Mouse (Mus musculus): ENCODE data around the gene Myl3. TPM values are rescaled to one million over a fixed set of nuclear protein-coding genes. Genes with fewer than 3 reads are reported as not detected.

Myl3 gene
- polyA plus RNA-seq (2015; fragmentation: Nextera tagmentation; extraction: Ambion mirVana): 1.1 and 2.3 TPM in 2 replicates

DNA sequence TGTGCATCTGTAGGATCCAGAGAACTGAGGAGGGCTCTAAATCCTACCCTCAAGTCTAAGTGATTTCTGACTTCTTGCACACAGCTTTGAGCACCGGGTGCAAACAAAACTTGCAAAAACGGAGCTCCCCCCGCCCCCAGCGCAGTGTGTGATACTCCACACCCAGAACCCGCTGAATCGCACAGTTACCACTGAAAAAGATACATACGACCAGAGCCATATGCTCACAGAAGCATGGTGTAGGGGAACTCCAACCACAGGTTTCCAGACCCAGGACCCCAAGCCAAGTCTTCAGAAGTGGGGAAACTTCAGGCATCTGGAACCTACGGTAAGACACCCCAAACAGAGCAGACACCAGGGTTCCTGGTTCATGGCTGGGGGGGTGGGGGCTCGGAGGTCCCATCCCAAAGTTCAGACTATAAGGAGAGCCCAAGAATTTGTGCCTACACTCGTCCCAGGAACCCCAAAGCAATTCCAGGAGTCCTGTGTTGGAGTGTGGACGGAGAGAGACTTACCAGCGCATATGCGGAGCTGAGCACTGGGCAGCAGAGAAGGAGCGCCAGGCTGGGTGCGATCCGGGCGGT, at the start of gene Myl3:
TSS of gene Myl3 (plus strand) at position 151 of the 584 bp plus-strand sequence.
- ATAC-seq: peak; percentile 15
- Histone ChIP-seq H3K4me2 (ENCODE audit: low read length) (peak within 1 kb of the TSS; percentile 73), H3K9me3 (ENCODE audit: control insufficient read depth, low read length) (no peaks in the 10 kb centered on the region), H3K4me1 (ENCODE audit: control insufficient read depth, insufficient read depth, low read depth, low read length) (peaks cover 6% of the 10 kb centered on the region), H3K9ac (ENCODE audit: low read depth, low read length) (peak within 1 kb of the TSS; percentile 79), H3K4me3 (ENCODE audit: low read length) (peak within 1 kb of the TSS; percentile 64), H3K27me3 (replicated peaks; ENCODE audit: control insufficient read depth, insufficient read depth, low read length) (peaks cover 19% of the 10 kb centered on the region), H3K27ac (ENCODE audit: low read depth, low read length) (peak within 1 kb of the TSS; percentile 20; the same call in 1 of the 2 replicates), H3K36me3 (ENCODE audit: control insufficient read depth, insufficient read depth, low read length) (no peaks in the 10 kb centered on the region)
- WGBS: 3% methylated on average over 15 of the region's 17 CpGs

- no peaks in the 10 kb centered on the region for H3K9me3 ChIP-seq (ENCODE audit: control insufficient read depth, low read length)
- H3K27ac ChIP-seq (ENCODE audit: low read depth, low read length): no peak overlapping the region
- no peak overlapping the region for H3K4me2 ChIP-seq (ENCODE audit: low read length)
- no peak overlapping the region for H3K9ac ChIP-seq (ENCODE audit: low read depth, low read length)
- 90% methylated on average over 4 of the region's 4 CpGs for WGBS
- no peak overlapping the region for H3K4me3 ChIP-seq (ENCODE audit: low read length)
- H3K36me3 ChIP-seq (ENCODE audit: control insufficient read depth, insufficient read depth, low read length): no peaks in the 10 kb centered on the region; the same call in none of the 2 replicates
- H3K27me3 ChIP-seq (replicated peaks; ENCODE audit: control insufficient read depth, insufficient read depth, low read length): no peaks in the 10 kb centered on the region
- ATAC-seq: no peak
- no peaks in the 10 kb centered on the region for H3K4me1 ChIP-seq (ENCODE audit: control insufficient read depth, insufficient read depth, low read depth, low read length)
Measured at GRCm38 (mm10) chr9:110695165-110695755, 46.4 kb upstream of the Myl3 start.

DNA sequence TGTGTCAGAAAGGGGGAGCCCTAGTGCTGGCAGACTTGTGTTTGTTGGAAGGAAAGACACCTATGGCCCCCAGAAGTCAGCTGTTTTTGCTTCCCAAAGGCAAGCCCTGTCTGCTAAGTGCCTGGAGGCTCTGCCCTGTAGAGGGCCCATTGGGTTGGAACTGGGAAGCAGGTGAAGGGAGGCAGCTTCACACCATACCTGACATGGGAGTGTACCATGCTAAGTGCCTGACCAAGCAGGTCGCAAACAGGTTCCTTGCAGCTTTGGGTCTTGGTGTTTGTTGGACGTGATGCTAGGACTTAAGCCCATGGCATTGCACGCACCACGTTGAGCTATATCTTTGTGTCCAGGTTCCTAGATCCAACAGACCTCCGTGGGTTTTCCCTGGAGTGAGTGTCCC, 45.2 kb upstream of the Myl3 start:
- Histone ChIP-seq H3K4me3 (ENCODE audit: low read length) (no peak overlapping the region), H3K4me1 (ENCODE audit: control insufficient read depth, insufficient read depth, low read depth, low read length) (no peaks in the 10 kb centered on the region), H3K27ac (ENCODE audit: low read depth, low read length) (no peak overlapping the region), H3K36me3 (ENCODE audit: control insufficient read depth, insufficient read depth, low read length) (no peaks in the 10 kb centered on the region; the same call in none of the 2 replicates), H3K9me3 (ENCODE audit: control insufficient read depth, low read length) (no peaks in the 10 kb centered on the region), H3K4me2 (ENCODE audit: low read length) (no peak overlapping the region), H3K27me3 (replicated peaks; ENCODE audit: control insufficient read depth, insufficient read depth, low read length) (no peaks in the 10 kb centered on the region), H3K9ac (ENCODE audit: low read depth, low read length) (no peak overlapping the region)
- no peak for ATAC-seq
- WGBS: 93% methylated on average over 5 of the region's 5 CpGs

- Histone ChIP-seq H3K4me2 (ENCODE audit: low read length) (no peak overlapping the region), H3K9ac (ENCODE audit: low read depth, low read length) (no peak overlapping the region), H3K27ac (ENCODE audit: low read depth, low read length) (no peak overlapping the region), H3K4me3 (ENCODE audit: low read length) (no peak overlapping the region), H3K4me1 (ENCODE audit: control insufficient read depth, insufficient read depth, low read depth, low read length) (no peaks in the 10 kb centered on the region), H3K9me3 (ENCODE audit: control insufficient read depth, low read length) (no peaks in the 10 kb centered on the region), H3K27me3 (replicated peaks; ENCODE audit: control insufficient read depth, insufficient read depth, low read length) (no peaks in the 10 kb centered on the region), H3K36me3 (ENCODE audit: control insufficient read depth, insufficient read depth, low read length) (no peaks in the 10 kb centered on the region; the same call in none of the 2 replicates)
- ATAC-seq: no peak
- WGBS: 66% methylated on average over 3 of the region's 3 CpGs
Measured at GRCm38 (mm10) chr9:110697465-110697864, 44.2 kb upstream of the Myl3 start.

DNA sequence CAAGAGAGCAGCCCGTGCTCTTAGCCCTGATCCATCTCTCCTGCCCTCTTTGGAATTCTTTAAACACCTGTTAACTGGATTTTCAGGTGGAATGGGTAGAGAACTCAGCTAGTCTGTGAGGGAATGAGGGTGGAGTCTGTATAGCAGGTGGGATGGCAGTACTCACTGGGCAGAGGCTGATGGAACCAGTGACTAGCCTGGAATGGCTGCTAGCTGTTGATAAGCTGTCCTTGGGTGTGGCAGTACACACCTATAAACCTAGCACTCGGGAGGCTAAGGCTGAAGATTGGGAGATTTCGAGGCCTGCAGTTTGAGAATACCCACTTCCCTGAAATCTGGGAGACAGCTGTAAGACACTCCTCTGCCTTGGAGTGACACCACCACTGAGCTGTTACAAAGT, 42.1 kb upstream of the Myl3 start:
- Histone ChIP-seq H3K27me3 (replicated peaks; ENCODE audit: control insufficient read depth, insufficient read depth, low read length) (no peaks in the 10 kb centered on the region), H3K9ac (ENCODE audit: low read depth, low read length) (no peak overlapping the region), H3K4me3 (ENCODE audit: low read length) (no peak overlapping the region), H3K36me3 (ENCODE audit: control insufficient read depth, insufficient read depth, low read length) (no peaks in the 10 kb centered on the region; the same call in none of the 2 replicates), H3K4me1 (ENCODE audit: control insufficient read depth, insufficient read depth, low read depth, low read length) (no peaks in the 10 kb centered on the region), H3K27ac (ENCODE audit: low read depth, low read length) (no peak overlapping the region), H3K9me3 (ENCODE audit: control insufficient read depth, low read length) (no peaks in the 10 kb centered on the region), H3K4me2 (ENCODE audit: low read length) (no peak overlapping the region)
- WGBS: 95% methylated on average over 3 of the region's 3 CpGs
- no peak for ATAC-seq

- H3K4me2 ChIP-seq (ENCODE audit: low read length): no peak overlapping the region
- ATAC-seq: no peak
- no peak overlapping the region for H3K27ac ChIP-seq (ENCODE audit: low read depth, low read length)
- H3K36me3 ChIP-seq (ENCODE audit: control insufficient read depth, insufficient read depth, low read length): no peaks in the 10 kb centered on the region
- H3K4me3 ChIP-seq (ENCODE audit: low read length): no peak overlapping the region
- no peaks in the 10 kb centered on the region for H3K4me1 ChIP-seq (ENCODE audit: control insufficient read depth, insufficient read depth, low read depth, low read length)
- H3K9ac ChIP-seq (ENCODE audit: low read depth, low read length): no peak overlapping the region
- H3K9me3 ChIP-seq (ENCODE audit: control insufficient read depth, low read length): no peaks in the 10 kb centered on the region
- 78% methylated on average over 11 of the region's 12 CpGs for WGBS
- no peaks in the 10 kb centered on the region for H3K27me3 ChIP-seq (replicated peaks; ENCODE audit: control insufficient read depth, insufficient read depth, low read length)
Measured at GRCm38 (mm10) chr9:110701114-110702032, 40.3 kb upstream of the Myl3 start.

GRCm38 (mm10) chr9:110702848-110703247, 38.8 kb upstream of the Myl3 start:
- Histone ChIP-seq H3K4me1 (ENCODE audit: control insufficient read depth, insufficient read depth, low read depth, low read length) (no peaks in the 10 kb centered on the region), H3K4me3 (ENCODE audit: low read length) (no peak overlapping the region), H3K27me3 (replicated peaks; ENCODE audit: control insufficient read depth, insufficient read depth, low read length) (no peaks in the 10 kb centered on the region), H3K9ac (ENCODE audit: low read depth, low read length) (no peak overlapping the region), H3K36me3 (ENCODE audit: control insufficient read depth, insufficient read depth, low read length) (no peaks in the 10 kb centered on the region), H3K27ac (ENCODE audit: low read depth, low read length) (no peak overlapping the region), H3K4me2 (ENCODE audit: low read length) (no peak overlapping the region), H3K9me3 (ENCODE audit: control insufficient read depth, low read length) (no peaks in the 10 kb centered on the region)
- 84% methylated on average over 1 of the region's 1 CpGs for WGBS
- no peak for ATAC-seq

GRCm38 (mm10) chr9:110703951-110704350, 37.7 kb upstream of the Myl3 start:
- no peak overlapping the region for H3K9ac ChIP-seq (ENCODE audit: low read depth, low read length)
- no peak overlapping the region for H3K4me3 ChIP-seq (ENCODE audit: low read length)
- no peak for ATAC-seq
- no peak overlapping the region for H3K4me2 ChIP-seq (ENCODE audit: low read length)
- H3K27ac ChIP-seq (ENCODE audit: low read depth, low read length): no peak overlapping the region
- no peaks in the 10 kb centered on the region for H3K36me3 ChIP-seq (ENCODE audit: control insufficient read depth, insufficient read depth, low read length)
- 94% methylated on average over 6 of the region's 6 CpGs for WGBS
- no peaks in the 10 kb centered on the region for H3K4me1 ChIP-seq (ENCODE audit: control insufficient read depth, insufficient read depth, low read depth, low read length)
- H3K9me3 ChIP-seq (ENCODE audit: control insufficient read depth, low read length): no peaks in the 10 kb centered on the region
- H3K27me3 ChIP-seq (replicated peaks; ENCODE audit: control insufficient read depth, insufficient read depth, low read length): no peaks in the 10 kb centered on the region

DNA sequence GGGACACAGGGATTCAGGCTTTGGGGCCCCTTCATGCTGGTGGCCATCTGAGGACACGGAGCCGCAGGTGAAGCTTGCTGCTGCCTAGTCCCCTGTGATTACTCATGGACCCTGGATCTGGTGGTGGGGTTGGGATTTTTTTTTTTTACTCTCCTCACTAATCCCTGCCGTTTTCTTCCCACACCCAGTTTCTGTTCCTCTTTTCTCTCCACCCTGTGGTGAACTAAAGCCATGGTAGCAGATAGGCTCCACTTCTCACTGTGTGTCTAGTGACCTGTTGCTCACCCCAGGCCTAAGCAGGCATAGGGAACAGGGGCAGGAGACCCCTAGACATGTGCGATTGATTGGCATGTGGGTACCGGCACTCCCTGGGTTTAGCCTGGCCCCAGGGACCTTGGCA, 34.9 kb upstream of the Myl3 start:
- Histone ChIP-seq H3K27me3 (replicated peaks; ENCODE audit: control insufficient read depth, insufficient read depth, low read length) (no peaks in the 10 kb centered on the region), H3K4me3 (ENCODE audit: low read length) (no peak overlapping the region), H3K4me2 (ENCODE audit: low read length) (no peak overlapping the region), H3K36me3 (ENCODE audit: control insufficient read depth, insufficient read depth, low read length) (peaks cover 4% of the 10 kb centered on the region; the same call in 1 of the 2 replicates), H3K9ac (ENCODE audit: low read depth, low read length) (no peak overlapping the region), H3K27ac (ENCODE audit: low read depth, low read length) (no peak overlapping the region), H3K9me3 (ENCODE audit: control insufficient read depth, low read length) (no peaks in the 10 kb centered on the region), H3K4me1 (ENCODE audit: control insufficient read depth, insufficient read depth, low read depth, low read length) (no peaks in the 10 kb centered on the region)
- ATAC-seq: no peak
- WGBS: 94% methylated on average over 5 of the region's 5 CpGs
